11 mouse cellular contexts compared by ENCODE assay signal in genomic region chr13:30628195-30629048, GRCm38 (mm10). TPM values are rescaled to one million over a fixed set of nuclear protein-coding genes. Genes with fewer than 3 reads are reported as not detected.
DNase-seq lines count a peak whose midpoint lies in the region; ATAC-seq lines count a peak whose summit lies in the region.
"Had no signal": no experiment of that assay in that cellular context is flagged by ENCODE, and none has a peak within 500 bp of the region (broad histone marks: within the 10 kb centered on the region; RNA-seq: fewer than 3 reads in every experiment).

No protein-coding gene starts in this region.

- WGBS in midbrain, embryonic 14.5 days, result 37% methylated on average over 8 of the region's 8 CpGs
- 59% methylated on average over 8 of the region's 8 CpGs for WGBS in intestine, embryonic 15.5 days

- H3K4me1 ChIP-seq in midbrain, embryonic 14.5 days (ENCODE audit: control insufficient read depth, insufficient read depth, low read length), result no peaks in the 10 kb centered on the region
- H3K4me1 ChIP-seq in intestine, embryonic 15.5 days (replicated peaks), result no peaks in the 10 kb centered on the region
- H3K4me1 ChIP-seq: limb, embryonic 15.5 days had no signal

- H3K36me3 ChIP-seq in midbrain, embryonic 14.5 days (ENCODE audit: control insufficient read depth, insufficient read depth, low read length), result no peaks in the 10 kb centered on the region
- H3K36me3 ChIP-seq in intestine, embryonic 15.5 days, result no peaks in the 10 kb centered on the region
- H3K36me3 ChIP-seq: limb, embryonic 15.5 days had no signal

- H3K9ac ChIP-seq in midbrain, embryonic 14.5 days (replicated peaks; ENCODE audit: low read length), result no peak overlapping the region
- H3K9ac ChIP-seq in intestine, embryonic 15.5 days, result no peak overlapping the region
- H3K9ac ChIP-seq: limb, embryonic 15.5 days had no signal

- H3K4me3 ChIP-seq in midbrain, embryonic 14.5 days (replicated peaks; ENCODE audit: low read depth, low read length), result no peak overlapping the region
- no peak overlapping the region for H3K4me3 ChIP-seq in intestine, embryonic 15.5 days (replicated peaks)
- H3K4me3 ChIP-seq: limb, embryonic 15.5 days had no signal

- no peaks in the 10 kb centered on the region for H3K9me3 ChIP-seq in midbrain, embryonic 14.5 days (ENCODE audit: control insufficient read depth, low read length)
- H3K9me3 ChIP-seq in intestine, embryonic 15.5 days, result no peaks in the 10 kb centered on the region
- H3K9me3 ChIP-seq: limb, embryonic 15.5 days had no signal

- H3K27me3 ChIP-seq in midbrain, embryonic 14.5 days (ENCODE audit: control insufficient read depth, insufficient read depth, low read length), result no peaks in the 10 kb centered on the region
- no peaks in the 10 kb centered on the region for H3K27me3 ChIP-seq in intestine, embryonic 15.5 days (replicated peaks)
- H3K27me3 ChIP-seq: limb, embryonic 15.5 days had no signal

- DNase-seq in embryo, embryonic 10.5 days (ENCODE audit: low spot score), result peak; percentile 19
- no peak for DNase-seq in embryo, embryonic 9.5 days (ENCODE audit: extremely low spot score)
- DNase-seq in adipocyte (ENCODE audit: low spot score), result peak; percentile 10
- peak; percentile 57 for DNase-seq in induced T-regulatory cell, adult 2 months (ENCODE audit: low read depth)
- peak; percentile 20 for DNase-seq in midbrain, embryonic 14.5 days
- DNase-seq in kidney, postnatal 14 days, result no peak
- DNase-seq in heart, adult 18-20 months, result no peak
- DNase-seq: cerebellum, adult 11-12 months had no signal

- H3K4me2 ChIP-seq in midbrain, embryonic 14.5 days (ENCODE audit: low read length), result no peak overlapping the region
- no peak overlapping the region for H3K4me2 ChIP-seq in intestine, embryonic 15.5 days (replicated peaks)
- H3K4me2 ChIP-seq: limb, embryonic 15.5 days had no signal

- ATAC-seq in midbrain, embryonic 14.5 days (ENCODE audit: low FRiP score, low TSS enrichment), result no peak
- no peak for ATAC-seq in intestine, embryonic 15.5 days
- ATAC-seq: intestine, postnatal 0 days had no signal

- no peak overlapping the region for H3K27ac ChIP-seq in midbrain, embryonic 14.5 days (replicated peaks; ENCODE audit: low read depth, low read length)
- no peak overlapping the region for H3K27ac ChIP-seq in intestine, embryonic 15.5 days
- H3K27ac ChIP-seq: limb, embryonic 15.5 days had no signal

RNA-seq across cellular contexts. Expression of gene Dusp22, which starts 31.4 kb away (rescaled TPM):
- 23.4 and 27.9 TPM in 2 replicates for polyA plus RNA-seq in midbrain, embryonic 14.5 days (2014; fragmentation: Nextera tagmentation; extraction: Ambion mirVana)
- 16.8 and 17.0 TPM in 2 replicates for polyA plus RNA-seq in intestine, embryonic 15.5 days (2015; fragmentation: Nextera tagmentation; extraction: Ambion mirVana)
- 10 to 100 TPM; 18.0 to 19.6 TPM for total RNA-seq in heart, adult 18-20 months (2021)

Comparison
In these comparisons a context has a peak if more than half of its experiments do, and no peak if none do; other contexts are left out.
1. DNase-seq: peak in embryo, embryonic 10.5 days (single experiment), adipocyte (single experiment), induced T-regulatory cell, adult 2 months (single experiment) and midbrain, embryonic 14.5 days (single experiment); none in embryo, embryonic 9.5 days (single experiment), kidney, postnatal 14 days (single experiment) and heart, adult 18-20 months (0 of 2).